Mouse (Mus musculus): Measurements from ENCODE around the gene Itih4. TPM values are rescaled to one million over a fixed set of nuclear protein-coding genes. Genes with fewer than 3 reads are reported as not detected.
A peak's percentile ranks its signal among the peaks of the same experiment; 100 is the strongest.

Itih4 gene
- total RNA-seq (2021): 1 to 10 TPM; 4.5 to 5.3 TPM
- long read RNA-seq, experiment 1: 0 reads
- long read RNA-seq, experiment 2, partial matches to known transcripts: 0 of 3 reads
- long read RNA-seq, experiment 2, other reads (novel, unspliced or antisense): 1 of 3 reads

- DNase-seq: no peak
Measured at GRCm38 (mm10) chr14:30886204-30886603, at the start of gene Itih4. Itih4 (plus strand) TSS chr14:30886476.

DNA sequence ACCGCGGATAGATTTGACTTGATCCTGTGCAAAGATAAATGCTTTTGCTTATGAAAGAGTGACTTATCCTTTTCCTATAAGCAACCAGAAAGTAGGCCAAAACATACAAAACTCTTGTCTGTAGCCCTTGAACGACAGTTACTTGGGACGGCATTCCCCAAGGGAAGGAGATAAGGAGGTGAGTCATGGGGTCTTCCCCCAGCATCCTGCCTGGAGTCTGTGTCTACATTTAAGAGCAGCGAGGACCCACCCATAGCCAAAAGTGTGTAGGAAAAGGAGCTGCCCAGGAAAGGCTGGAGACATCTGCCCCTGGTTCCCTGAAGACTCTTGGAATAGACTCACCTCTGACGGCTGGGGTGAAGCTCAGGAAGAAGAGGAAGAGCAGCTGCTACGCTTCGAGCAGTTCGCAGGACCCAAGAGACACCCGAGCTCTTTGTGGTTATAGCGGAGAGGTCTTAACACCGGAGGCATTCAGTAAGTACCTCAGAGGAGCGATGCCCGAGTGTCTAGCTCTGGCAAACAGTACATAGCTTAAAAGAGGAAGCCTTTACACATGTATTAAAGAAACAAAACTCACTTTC lies 48.8 kb upstream of the Itih4 start:
- DNase-seq: no peak

GRCm38 (mm10) chr14:30843701-30844100 lies 42.6 kb upstream of the Itih4 start:
- DNase-seq: no peak

DNA sequence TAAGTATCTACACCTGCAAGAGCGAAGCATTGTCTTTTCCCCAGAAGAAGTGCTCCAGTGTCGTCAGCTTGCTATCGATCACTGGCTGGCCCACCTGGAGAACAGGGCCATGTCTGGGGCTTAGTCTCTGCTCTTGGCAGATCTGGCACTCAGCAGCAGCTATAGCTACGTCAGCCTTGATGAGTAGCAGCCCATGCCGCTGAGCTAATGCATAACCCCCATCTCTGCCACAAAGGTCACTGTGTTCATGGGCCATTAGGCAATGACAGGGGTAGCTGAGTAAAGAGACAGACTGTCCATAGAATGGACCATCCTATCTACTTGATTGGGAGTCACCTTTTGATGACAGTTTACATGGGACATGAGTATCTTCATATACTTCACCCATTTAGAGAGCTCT lies 35.8 kb upstream of the Itih4 start:
- no peak for DNase-seq

DNA sequence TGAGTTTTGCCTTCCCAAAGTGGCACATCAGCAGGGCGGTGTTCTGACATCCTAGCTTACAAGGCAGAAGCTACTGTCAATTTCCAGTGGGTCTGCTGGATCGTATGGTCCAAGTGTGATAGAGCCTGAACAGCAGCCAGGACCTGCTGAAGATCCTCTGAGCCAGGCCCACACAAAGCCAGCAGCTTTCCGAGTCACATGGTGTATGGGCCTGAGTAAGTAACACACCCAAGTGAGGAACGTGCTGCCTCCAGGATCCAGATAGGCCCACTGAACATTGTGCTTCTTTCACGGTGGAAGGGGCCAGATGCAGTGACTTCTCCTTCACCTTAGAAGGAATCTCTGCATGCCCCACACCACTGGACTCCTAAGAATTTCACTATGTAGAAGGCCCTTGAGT lies 34.0 kb upstream of the Itih4 start:
- no peak for DNase-seq

DNA sequence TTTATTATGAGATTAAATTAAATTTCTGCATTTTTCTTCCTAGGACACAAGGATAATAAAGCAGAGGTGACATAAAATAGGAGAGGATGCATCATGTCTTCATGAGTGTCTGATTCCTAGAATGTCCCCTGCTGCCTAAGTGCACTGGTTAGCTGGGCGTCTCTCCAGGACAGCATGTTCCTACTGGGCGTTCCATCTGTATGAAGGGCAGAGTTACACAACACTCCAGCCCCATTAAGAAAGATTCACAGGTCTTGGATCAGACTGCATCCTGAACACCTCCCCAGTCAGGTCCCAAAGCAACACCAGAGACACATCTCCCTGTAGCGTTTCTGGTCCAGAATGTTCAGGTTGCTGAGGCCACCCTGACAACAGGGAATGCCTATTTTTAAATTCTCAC lies 31.0 kb upstream of the Itih4 start:
- peak in 1 of 2 experiments; percentile 17 for DNase-seq

- DNase-seq: no peak
Measured at GRCm38 (mm10) chr14:30856885-30857507, 29.3 kb upstream of the Itih4 start.

- no peak for DNase-seq
Measured at GRCm38 (mm10) chr14:30857990-30858389, 28.3 kb upstream of the Itih4 start.

GRCm38 (mm10) chr14:30861421-30862125 lies 24.7 kb upstream of the Itih4 start:
- no peak for DNase-seq

GRCm38 (mm10) chr14:30862368-30862767 lies 23.9 kb upstream of the Itih4 start:
- DNase-seq: no peak

GRCm38 (mm10) chr14:30865311-30865710 lies 21.0 kb upstream of the Itih4 start:
- no peak for DNase-seq

GRCm38 (mm10) chr14:30867042-30867441 lies 19.2 kb upstream of the Itih4 start:
- peak; percentile 75 to 82 for DNase-seq

DNA sequence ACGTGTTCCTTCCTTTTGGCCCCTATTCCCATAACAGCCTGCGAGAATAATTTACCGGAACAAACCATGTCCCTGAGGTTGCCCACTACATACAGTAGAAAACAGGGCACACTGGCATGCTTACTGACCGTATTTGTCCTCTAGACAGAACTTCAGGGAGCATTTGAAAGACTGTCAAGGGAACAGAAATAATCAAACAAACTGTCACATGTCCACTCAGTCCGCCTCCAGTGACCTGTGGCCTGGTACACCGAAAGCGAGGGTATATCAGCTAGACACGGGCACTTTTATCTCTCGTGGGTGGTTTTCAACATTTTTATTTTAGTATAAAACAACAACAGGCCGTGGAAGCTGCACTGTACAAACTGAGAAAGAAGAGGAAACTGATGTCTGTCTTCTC lies 17.4 kb upstream of the Itih4 start:
- no peak for DNase-seq

- no peak for DNase-seq
Measured at GRCm38 (mm10) chr14:30869391-30869801, 16.9 kb upstream of the Itih4 start.

DNA sequence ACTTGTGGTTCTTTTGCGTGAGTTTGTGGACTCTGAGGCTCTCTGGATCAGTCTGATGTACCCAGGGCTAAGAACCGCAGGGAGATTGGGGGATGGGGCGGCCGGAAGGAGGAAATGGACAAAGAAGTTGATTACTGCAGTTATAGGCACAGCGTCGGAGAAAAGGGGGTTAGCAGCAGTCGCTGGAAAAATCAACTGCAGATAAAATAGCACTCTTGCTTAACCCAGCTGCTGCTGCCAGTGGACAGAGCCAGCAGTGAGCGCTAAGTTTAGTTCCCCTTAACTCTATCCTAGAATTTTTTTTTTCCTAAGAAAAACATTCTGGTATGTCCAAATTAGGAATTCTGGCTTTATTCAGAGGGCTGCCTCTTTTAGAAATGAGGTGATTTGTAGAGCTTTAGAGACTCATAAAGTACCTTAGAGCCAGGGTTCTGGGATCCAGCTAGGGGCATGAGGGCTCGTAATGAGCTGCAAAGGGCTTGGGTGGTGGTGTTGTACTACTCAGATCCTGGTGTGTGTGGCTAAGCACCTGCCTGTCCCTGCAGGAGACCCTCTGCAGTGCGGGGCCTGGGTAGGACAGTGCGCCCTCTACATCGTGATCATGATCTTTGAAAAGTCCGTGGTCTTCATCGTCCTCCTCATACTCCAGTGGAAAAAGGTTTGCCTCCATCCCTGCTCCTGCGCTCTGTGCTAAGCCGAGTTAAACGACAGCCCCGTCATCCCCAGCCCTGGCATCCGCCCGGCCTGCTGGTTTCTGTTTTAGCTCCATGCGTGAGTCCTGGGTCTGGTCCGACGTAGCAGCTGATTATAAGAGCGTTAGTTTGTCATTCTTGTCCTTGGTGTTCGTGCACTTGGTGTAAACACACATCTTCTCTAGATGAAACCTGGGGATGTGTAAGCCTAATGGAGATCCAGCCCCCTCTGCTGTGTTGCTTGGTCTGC lies 15.8 kb upstream of the Itih4 start:
- DNase-seq: no peak

DNA sequence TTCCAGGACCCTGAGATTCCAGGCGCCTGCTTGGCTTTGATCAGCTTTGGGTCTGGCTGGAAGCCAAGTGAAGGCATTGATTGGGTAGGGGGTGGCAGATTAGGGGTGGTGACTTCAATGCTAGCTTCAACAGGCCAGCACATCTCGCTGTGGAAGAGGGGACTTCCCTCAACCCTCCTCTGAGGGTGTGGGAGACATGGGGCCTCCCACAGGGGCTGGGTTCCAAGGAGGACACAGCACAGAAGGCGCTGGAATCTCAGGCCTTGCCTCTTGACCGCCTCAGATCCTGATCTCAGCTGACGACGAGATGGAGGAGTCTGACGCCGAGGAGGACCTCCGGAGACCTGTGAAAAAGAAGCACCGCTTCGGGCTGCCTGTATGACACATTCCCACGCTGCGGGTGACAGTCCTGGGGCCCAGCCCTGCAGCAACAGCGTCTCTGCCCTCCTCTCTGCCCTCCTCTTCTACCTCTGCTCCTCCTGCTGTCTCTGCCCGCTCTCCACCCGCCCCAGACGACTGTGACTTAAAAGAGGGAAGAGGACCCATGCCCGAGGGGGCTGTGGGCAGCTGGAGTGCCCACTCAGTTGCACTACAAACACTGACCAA lies 12.1 kb upstream of the Itih4 start:
- no peak for DNase-seq

GRCm38 (mm10) chr14:30875130-30875865 lies 11.0 kb upstream of the Itih4 start:
- no peak for DNase-seq

GRCm38 (mm10) chr14:30875955-30876354 lies 10.3 kb upstream of the Itih4 start:
- no peak for DNase-seq

GRCm38 (mm10) chr14:30876451-30876850 lies 9.8 kb upstream of the Itih4 start:
- DNase-seq: no peak

DNA sequence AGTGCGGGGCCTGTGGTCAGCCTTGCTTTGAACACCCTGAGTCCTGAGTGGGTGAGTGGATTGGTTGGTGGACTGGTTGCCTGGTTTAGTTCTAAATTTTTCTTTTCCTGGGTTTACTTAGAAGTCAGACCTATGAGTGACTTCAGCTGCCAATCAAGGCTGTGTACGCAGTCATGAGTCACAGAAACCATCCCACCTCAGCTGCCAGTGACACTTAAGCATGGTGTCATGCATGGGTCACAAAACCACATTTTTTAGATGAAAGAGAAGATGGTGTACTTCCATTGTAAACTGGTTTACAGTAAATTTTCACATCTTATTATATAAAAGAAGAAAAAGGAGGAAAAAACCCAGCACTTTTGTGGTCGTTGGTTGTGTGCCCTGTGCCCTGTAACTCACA lies 8.4 kb upstream of the Itih4 start:
- DNase-seq: no peak

DNA sequence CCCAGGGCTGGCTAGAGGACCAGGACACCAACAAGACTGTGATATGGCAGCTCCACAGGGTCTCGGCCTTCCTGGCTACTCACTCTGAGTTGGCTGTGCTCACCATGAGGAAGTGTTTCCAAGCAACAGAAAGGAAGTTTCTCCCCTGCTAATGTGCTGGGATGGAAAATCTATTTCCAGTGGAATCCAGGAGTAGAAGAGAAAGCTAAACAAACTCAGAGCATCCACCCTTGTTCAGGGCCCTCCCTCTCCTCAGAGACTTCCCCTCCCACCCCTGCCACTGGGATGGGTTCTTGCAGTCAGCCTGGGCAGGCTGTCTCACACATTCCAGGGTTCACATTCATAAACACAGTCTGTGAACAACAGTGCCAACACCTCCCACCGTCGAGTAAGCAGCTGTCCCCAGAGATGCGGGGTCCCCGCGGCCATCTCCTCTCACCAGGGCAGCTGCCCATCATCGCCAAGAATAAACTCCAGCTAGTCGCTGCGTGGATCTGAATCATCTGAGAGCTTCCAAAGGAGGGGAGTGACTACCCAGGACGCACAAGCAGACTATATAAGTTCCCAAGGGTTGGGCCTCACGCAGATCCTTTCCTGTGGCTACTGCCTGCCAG lies 7.2 kb upstream of the Itih4 start, which contains the start of gene Mustn1:
Gene Mustn1, plus strand, starts transcription at position 243 of the 614 bp plus-strand sequence.
- no peak for DNase-seq

Measured in adrenal gland, postnatal 36 days (tissue).